Mouse (Mus musculus) ES-Bruce4 (cell line): Measurements from ENCODE around the gene 2300002M23Rik. TPM values are rescaled to one million over a fixed set of nuclear protein-coding genes. Genes with fewer than 3 reads are reported as not detected.

Experiments used
- H3K27ac ChIP-seq: 2 replicates; pipeline ENCODE4 v1.5.1; 2012; ENCODE audit warnings: low read length, inconsistent platforms; ENCODE audit not compliant: insufficient read depth
- H3K27me3 ChIP-seq: 2 replicates; pipeline ENCODE4 v1.6.1; 2012; ENCODE audit warnings: mild to moderate bottlenecking, low read length, inconsistent platforms; ENCODE audit not compliant: control insufficient read depth, poor library complexity, insufficient read depth, severe bottlenecking
- H3K36me3 ChIP-seq: 2 replicates; pipeline ENCODE4 v1.6.1; 2012; ENCODE audit warnings: inconsistent platforms, mild to moderate bottlenecking, low read length, moderate library complexity; ENCODE audit not compliant: control insufficient read depth, poor library complexity, insufficient read depth, severe bottlenecking
- H3K4me1 ChIP-seq: one replicate; pipeline ENCODE4 v1.8.1; 2011; ENCODE audit warnings: low read length; ENCODE audit not compliant: control insufficient read depth, insufficient read depth
- H3K4me3 ChIP-seq: 2 replicates; pipeline ENCODE4 v1.5.1; 2011; ENCODE audit warnings: low read depth, mild to moderate bottlenecking, low read length
- H3K9ac ChIP-seq: 2 replicates; pipeline ENCODE4 v1.6.1; 2012; ENCODE audit warnings: low read depth, mild to moderate bottlenecking, inconsistent platforms; ENCODE audit not compliant: poor library complexity, severe bottlenecking
- H3K9me3 ChIP-seq: replicated peaks from 2 replicates; pipeline ENCODE4 v1.6.1; 2012; ENCODE audit warnings: mild to moderate bottlenecking, low read length, inconsistent platforms; ENCODE audit not compliant: control insufficient read depth, poor library complexity, insufficient read depth, severe bottlenecking
- CTCF ChIP-seq: IDR thresholded peaks from one replicate; pipeline ENCODE4 v1.8.1; 2011; ENCODE audit warnings: low read depth, low read length
- EP300 ChIP-seq: IDR thresholded peaks from 2 replicates; pipeline ENCODE4 v1.6.1; 2011; ENCODE audit warnings: low read depth, low read length; ENCODE audit not compliant: insufficient read depth
- POLR2A ChIP-seq: IDR thresholded peaks from one replicate; pipeline ENCODE4 v1.8.1; 2011; ENCODE audit warnings: low read length; ENCODE audit not compliant: insufficient read depth
- polyA plus RNA-seq: library from polyadenylated mRNA; stranded (reverse); fragments of >200 nt; gene quantifications from 2 replicates; pipeline ENCODE4 v1.2.4, GENCODE M21; 2011; ENCODE audit warnings: low read depth; ENCODE audit not compliant: missing spikeins, insufficient read depth, insufficient read length

2300002M23Rik gene
- polyA plus RNA-seq, 1 experiment, result 0.46 TPM

GRCm38 (mm10) chr17:35550871-35551270, 16.4 kb upstream of the 2300002M23Rik start:
- no peak overlapping the region for H3K4me3 ChIP-seq
- no peaks in the 10 kb centered on the region for H3K36me3 ChIP-seq
- TF ChIP-seq EP300, result no peak
- no peak for TF ChIP-seq CTCF
- no peak for TF ChIP-seq POLR2A
- no peak overlapping the region for H3K27ac ChIP-seq
- peaks cover 9% of the 10 kb centered on the region for H3K4me1 ChIP-seq
- no peak overlapping the region for H3K9ac ChIP-seq
- no peaks in the 10 kb centered on the region for H3K9me3 ChIP-seq
- H3K27me3 ChIP-seq, result no peaks in the 10 kb centered on the region

GRCm38 (mm10) chr17:35551881-35552414, 15.3 kb upstream of the 2300002M23Rik start, which contains the start of gene Cdsn:
TSS of gene Cdsn (plus strand) at chr17:35552128.
- no peak within 1 kb of the TSS for H3K9ac ChIP-seq
- H3K4me3 ChIP-seq, result no peak within 1 kb of the TSS
- no peak for TF ChIP-seq POLR2A
- TF ChIP-seq EP300, result no peak
- TF ChIP-seq CTCF, result no peak
- peaks cover 13% of the 10 kb centered on the region for H3K4me1 ChIP-seq
- no peaks in the 10 kb centered on the region for H3K27me3 ChIP-seq
- no peaks in the 10 kb centered on the region for H3K9me3 ChIP-seq
- no peak within 1 kb of the TSS for H3K27ac ChIP-seq
- no peaks in the 10 kb centered on the region for H3K36me3 ChIP-seq

- Histone ChIP-seq H3K9ac (peak overlapping the region; percentile 37; the same call in 1 of the 2 replicates), H3K9me3 (no peaks in the 10 kb centered on the region), H3K4me1 (peaks cover 12% of the 10 kb centered on the region), H3K36me3 (no peaks in the 10 kb centered on the region), H3K4me3 (peak overlapping the region; percentile 20), H3K27ac (no peak overlapping the region), H3K27me3 (no peaks in the 10 kb centered on the region)
- TF ChIP-seq EP300, result no peak
- no peak for TF ChIP-seq POLR2A
- TF ChIP-seq CTCF, result no peak
These were observed 12.9 kb upstream of the 2300002M23Rik start for GRCm38 (mm10) chr17:35554321-35554720.

- TF ChIP-seq CTCF, result no peak
- TF ChIP-seq EP300, result no peak
- no peak for TF ChIP-seq POLR2A
- H3K9ac ChIP-seq, result peak overlapping the region; percentile 37; the same call in 1 of the 2 replicates
- no peaks in the 10 kb centered on the region for H3K36me3 ChIP-seq
- peak overlapping the region; percentile 20 for H3K4me3 ChIP-seq
- H3K27me3 ChIP-seq, result no peaks in the 10 kb centered on the region
- H3K4me1 ChIP-seq, result peaks cover 12% of the 10 kb centered on the region
- no peak overlapping the region for H3K27ac ChIP-seq
- no peaks in the 10 kb centered on the region for H3K9me3 ChIP-seq
These were observed 12.4 kb upstream of the 2300002M23Rik start for GRCm38 (mm10) chr17:35554761-35555397.

GRCm38 (mm10) chr17:35556186-35556765, 11.0 kb upstream of the 2300002M23Rik start:
- no peak for TF ChIP-seq EP300
- no peak for TF ChIP-seq POLR2A
- no peak for TF ChIP-seq CTCF
- no peaks in the 10 kb centered on the region for H3K36me3 ChIP-seq
- 0 out of 2 replicates have a peak overlapping the region, but pooled peaks have one; percentile 37 for H3K9ac ChIP-seq
- no peak overlapping the region for H3K4me3 ChIP-seq
- peaks cover 6% of the 10 kb centered on the region for H3K4me1 ChIP-seq
- no peak overlapping the region for H3K27ac ChIP-seq
- no peaks in the 10 kb centered on the region for H3K9me3 ChIP-seq
- H3K27me3 ChIP-seq, result no peaks in the 10 kb centered on the region

- H3K9ac ChIP-seq, result no peak overlapping the region
- no peaks in the 10 kb centered on the region for H3K36me3 ChIP-seq
- peaks cover 6% of the 10 kb centered on the region for H3K4me1 ChIP-seq
- no peaks in the 10 kb centered on the region for H3K27me3 ChIP-seq
- H3K9me3 ChIP-seq, result no peaks in the 10 kb centered on the region
- TF ChIP-seq POLR2A (no peak), EP300 (no peak), CTCF (peak; percentile 93)
- H3K27ac ChIP-seq, result no peak overlapping the region
- no peak overlapping the region for H3K4me3 ChIP-seq
These were observed 10.4 kb upstream of the 2300002M23Rik start for GRCm38 (mm10) chr17:35556812-35557211.
